8 mouse cellular contexts compared by ENCODE assay signal in the genomic region with DNA sequence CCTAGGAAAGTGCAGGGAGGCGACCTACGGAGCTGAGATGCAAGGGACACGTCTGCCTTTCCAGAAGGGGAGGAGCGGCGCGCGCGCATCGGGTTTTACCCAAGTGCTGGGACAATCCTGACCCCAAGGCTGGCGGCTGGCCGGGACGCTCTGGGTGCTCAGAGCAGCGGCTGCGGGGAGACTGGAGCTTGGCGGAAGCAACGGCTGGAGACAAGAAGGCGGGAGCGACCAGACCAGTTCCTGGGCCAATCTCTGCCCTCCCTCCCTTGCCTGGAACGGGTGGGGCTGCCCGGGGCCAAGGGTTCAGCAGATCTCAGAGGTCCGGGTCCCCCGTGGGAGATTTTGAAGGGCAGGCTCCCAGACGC. TPM values are rescaled to one million over a fixed set of nuclear protein-coding genes. Genes with fewer than 3 reads are reported as not detected.
A peak's percentile ranks its signal among the peaks of the same experiment; 100 is the strongest.
DNase-seq lines count a peak whose midpoint lies in the region; ATAC-seq lines count a peak whose summit lies in the region.

A gene (minus strand): TSS at position 89 of the 365 bp plus-strand sequence.

- H3K9ac ChIP-seq in lung, embryonic 15.5 days = peak within 1 kb of the TSS; percentile 26; the same call in 1 of the 2 replicates

- peaks cover 13% of the 10 kb centered on the region for H3K4me1 ChIP-seq in lung, embryonic 15.5 days

- no peak within 1 kb of the TSS for H3K27ac ChIP-seq in lung, embryonic 15.5 days

- DNase-seq in urinary bladder, adult 18-20 months (ENCODE audit: low spot score in 2 of 2) = peak; percentile 52 to 56
- DNase-seq in urinary bladder, postnatal 10 days (ENCODE audit: low spot score) = no peak
- DNase-seq in heart, postnatal 25 days (ENCODE audit: low spot score) = peak; percentile 62
- peak; percentile 77 to 85 for DNase-seq in kidney, postnatal 4 days
- DNase-seq in retina, postnatal 1 day = peak; percentile 58
- DNase-seq in thymus, postnatal 10 days (ENCODE audit: low spot score in 2 of 2) = no peak

- peak; percentile 60 for ATAC-seq in erythroid progenitor cell, adult 5-6 weeks (replicated peaks; ENCODE audit: low FRiP score, poor library complexity, severe bottlenecking)
- ATAC-seq in lung, embryonic 15.5 days (ENCODE audit: borderline replicate concordance, extremely low read depth, low FRiP score, low TSS enrichment) = peak; percentile 58; the same call in 1 of the 2 replicates

- peak within 1 kb of the TSS; percentile 21 for H3K4me3 ChIP-seq in lung, embryonic 15.5 days

- intact Hi-C loops in heart, postnatal 25 days (cut with DNase I) = loop anchor here (2.0 kb wide), 1 partner anchor 358 kb away; no protein-coding TSS in a partner anchor

- H3K36me3 ChIP-seq in lung, embryonic 15.5 days = no peaks in the 10 kb centered on the region

- no peaks in the 10 kb centered on the region for H3K9me3 ChIP-seq in lung, embryonic 15.5 days

- peak within 1 kb of the TSS; percentile 53 for H3K4me2 ChIP-seq in lung, embryonic 15.5 days

- 4% methylated on average over 23 of the region's 23 CpGs for WGBS in lung, embryonic 15.5 days

- H3K27me3 ChIP-seq in lung, embryonic 15.5 days = no peaks in the 10 kb centered on the region; the same call in 1 of the 2 replicates

RNA-seq across cellular contexts. Expression of the gene that starts here (rescaled TPM):
- total RNA-seq in erythroid progenitor cell, adult 5-6 weeks (2015; ENCODE audit: low replicate concordance) = 4.2 and 6.8 TPM in 2 replicates
- 4.5 and 5.3 TPM in 2 replicates for total RNA-seq in erythroid progenitor cell, adult 5-6 weeks (2017; ENCODE audit: low replicate concordance)
- total RNA-seq in heart, postnatal 25 days (2021) = 10 to 100 TPM; 28.6 to 37.1 TPM
- polyA plus RNA-seq in lung, embryonic 15.5 days (2015; fragmentation: Nextera tagmentation; extraction: Ambion mirVana) = 1.4 TPM in 2 replicates

Comparison
In these comparisons a context has a peak if more than half of its experiments do, and no peak if none do; other contexts are left out.
1. DNase-seq: peak in urinary bladder, adult 18-20 months (2 of 2), heart, postnatal 25 days (single experiment), kidney, postnatal 4 days (2 of 2) and retina, postnatal 1 day (single experiment); none in urinary bladder, postnatal 10 days (single experiment) and thymus, postnatal 10 days (0 of 2).